Mouse (Mus musculus) ES-E14 (cell line): ENCODE measurements at regions not wholly inside any gene's neighbourhood (a gene's known extent, or its start where the extent isn't known, plus 50 kb on each side); places are given as distances from the start of the nearest gene placed in this dataset.

Experiments used
- DNase-seq: peaks from one replicate; pipeline ENCODE4 v3.0.0-alpha.2; 2013; ENCODE audit warnings: low read depth, low spot score
- H3K27ac ChIP-seq: 2 replicates; pipeline ENCODE4 v1.5.1; 2012; ENCODE audit warnings: low read depth, mild to moderate bottlenecking, low read length, moderate library complexity, mixed read lengths; ENCODE audit not compliant: poor library complexity, insufficient read depth, severe bottlenecking
- H3K36me3 ChIP-seq: 2 replicates; pipeline ENCODE4 v1.6.1; 2012; ENCODE audit warnings: mild to moderate bottlenecking, low read length, moderate library complexity, mixed read lengths; ENCODE audit not compliant: control insufficient read depth, poor library complexity, insufficient read depth, severe bottlenecking
- H3K4me1 ChIP-seq, 2 experiments: fragments of 150-350 bp in 1 of 2; sonication (generic) in 1 of 2; 2 replicates each; pipeline ENCODE4 v1.6.1; 2012; ENCODE audit warnings: low read length in 2 of 2, mild to moderate bottlenecking in 1 of 2, mixed read lengths in 1 of 2; ENCODE audit not compliant: control insufficient read depth in 2 of 2, insufficient read depth in 2 of 2, poor library complexity in 1 of 2
- H3K4me3 ChIP-seq, 2 experiments: fragments of 150-350 bp in 1 of 2; sonication (generic) in 1 of 2; 2 replicates each; pipeline ENCODE4 v1.5.1; 2012; ENCODE audit warnings: low read length in 2 of 2, low read depth in 1 of 2, mild to moderate bottlenecking in 1 of 2, mixed read lengths in 1 of 2; ENCODE audit not compliant: insufficient read depth in 1 of 2, poor library complexity in 1 of 2, severe bottlenecking in 1 of 2
- H3K9ac ChIP-seq: 2 replicates; pipeline ENCODE4 v1.6.1; 2012; ENCODE audit warnings: low read depth, mild to moderate bottlenecking, low read length, mixed read lengths; ENCODE audit not compliant: poor library complexity, insufficient read depth, severe bottlenecking
- H3K9me3 ChIP-seq: fragments of 150-350 bp; sonication (generic); 2 replicates; pipeline ENCODE4 v1.6.1; 2012; ENCODE audit warnings: low read depth, mild to moderate bottlenecking, low read length; ENCODE audit not compliant: control insufficient read depth, insufficient read depth
- CHD2 ChIP-seq: IDR thresholded peaks from 2 replicates; pipeline ENCODE4 v1.6.1; 2014; ENCODE audit warnings: mild to moderate bottlenecking, low read depth, low read length, inconsistent platforms
- HCFC1 ChIP-seq: IDR thresholded peaks from 2 replicates; pipeline ENCODE4 v1.6.1; 2012; ENCODE audit warnings: low read length, inconsistent platforms, borderline replicate concordance; ENCODE audit not compliant: insufficient read depth
- MAFK ChIP-seq: IDR thresholded peaks from 2 replicates; pipeline ENCODE4 v1.6.1; 2014; ENCODE audit warnings: mild to moderate bottlenecking, low read depth, low read length, inconsistent platforms; ENCODE audit not compliant: insufficient read depth
- ZC3H11A ChIP-seq: IDR thresholded peaks from 2 replicates; pipeline ENCODE4 v1.6.1; 2012; ENCODE audit warnings: low read depth, mild to moderate bottlenecking, inconsistent platforms, low read length, borderline replicate concordance
- ZNF384 ChIP-seq: IDR thresholded peaks from 2 replicates; pipeline ENCODE4 v1.6.1; 2012; ENCODE audit warnings: low read depth, low read length, inconsistent platforms
- in situ Hi-C, 2 experiments: fragments of 600-800 bp; cut with MboI; formaldehyde crosslinking; loops; one replicate each; pipeline ENCODE4 v1.15.1; 2025; ENCODE audit warnings: low sequenced_read_pairs in 2 of 2, inconsistent platforms in 1 of 2; ENCODE audit not compliant: unreplicated experiment in 2 of 2

DNA sequence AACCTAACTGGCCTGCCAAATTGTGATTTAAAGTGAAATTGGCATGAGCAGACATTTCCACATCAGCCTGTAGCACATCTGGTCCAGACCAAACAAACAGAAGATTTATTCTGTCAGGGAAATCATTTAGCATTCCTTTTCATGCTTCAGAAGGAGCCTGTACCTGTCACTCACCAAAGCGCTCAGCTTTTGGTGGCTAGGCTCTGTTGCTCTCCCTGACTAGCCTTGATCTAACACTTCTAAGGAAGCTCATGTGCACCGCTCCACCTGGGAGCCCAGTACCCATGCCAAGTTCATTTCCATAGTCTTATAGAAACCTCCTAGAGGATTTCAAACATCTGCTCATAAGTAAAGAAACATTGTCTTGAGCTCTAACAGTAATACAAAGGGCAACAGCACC, 253.8 kb upstream of the Tfap2d start:
- no peaks in the 10 kb centered on the region for H3K4me1 ChIP-seq
- H3K36me3 ChIP-seq = no peaks in the 10 kb centered on the region
- in situ Hi-C loops = no loop called here
- DNase-seq = no peak
- no peak overlapping the region for H3K9ac ChIP-seq
- TF ChIP-seq MAFK = no peak
- TF ChIP-seq ZNF384 = no peak
- TF ChIP-seq ZC3H11A = no peak
- no peak for TF ChIP-seq CHD2
- TF ChIP-seq HCFC1 = no peak
- H3K27ac ChIP-seq = no peak overlapping the region
- no peak overlapping the region for H3K4me3 ChIP-seq
- H3K9me3 ChIP-seq = no peaks in the 10 kb centered on the region

DNA sequence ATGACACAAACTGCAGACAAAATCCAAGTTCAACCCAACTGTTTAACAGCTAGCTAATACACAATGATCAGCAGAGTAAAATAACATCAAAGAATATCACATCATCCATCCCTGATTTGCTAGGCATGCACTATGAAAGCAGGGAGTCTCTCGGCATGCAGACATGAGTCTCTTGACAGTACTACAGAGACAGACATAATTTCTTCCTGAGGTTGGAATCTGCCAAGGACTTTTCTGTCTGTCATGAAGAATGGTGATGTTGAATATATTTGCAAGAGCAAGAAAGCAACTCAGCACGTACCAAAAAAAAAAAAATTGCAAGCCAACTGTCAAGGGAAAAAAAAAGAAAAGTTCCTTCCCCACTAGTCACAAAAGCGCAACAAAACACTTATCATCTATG, 245.4 kb upstream of the Tfap2d start:
- no peaks in the 10 kb centered on the region for H3K36me3 ChIP-seq

DNA sequence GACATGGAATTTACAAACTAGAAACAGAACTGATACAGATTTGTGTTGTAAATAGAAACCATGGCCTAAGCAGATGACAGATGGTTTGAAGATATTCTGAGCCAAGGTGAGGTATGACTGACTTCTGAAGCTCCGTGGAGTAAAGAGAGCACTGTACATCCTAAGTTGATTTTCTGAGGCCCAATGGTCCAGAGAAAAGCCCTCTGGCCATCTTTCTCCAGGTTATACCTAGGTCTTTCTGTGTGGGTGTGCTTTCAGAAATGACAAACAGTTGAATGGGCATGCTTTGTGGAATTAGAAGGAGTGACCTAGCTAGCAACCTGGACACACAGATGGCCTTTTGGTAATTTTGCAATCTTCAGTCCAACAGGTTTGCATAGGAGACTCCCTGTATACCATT, 199.6 kb upstream of the Tfap2d start:
- Histone ChIP-seq H3K36me3 (no peaks in the 10 kb centered on the region), H3K4me1 (no peaks in the 10 kb centered on the region), H3K27ac (no peak overlapping the region), H3K9ac (no peak overlapping the region), H3K9me3 (0 out of 2 replicates have a peak, but pooled peaks cover 1% of the 10 kb centered on the region), H3K4me3 (no peak overlapping the region)
- in situ Hi-C loops = no loop called here
- TF ChIP-seq ZC3H11A = no peak
- no peak for TF ChIP-seq CHD2
- no peak for TF ChIP-seq MAFK
- TF ChIP-seq HCFC1 = no peak
- no peak for TF ChIP-seq ZNF384
- no peak for DNase-seq

More for the DNA sequence above, 245.4 kb upstream of the Tfap2d start:
- no peaks in the 10 kb centered on the region for H3K9me3 ChIP-seq
- no peaks in the 10 kb centered on the region for H3K4me1 ChIP-seq
- DNase-seq = no peak
- TF ChIP-seq ZNF384 (no peak), HCFC1 (no peak), ZC3H11A (no peak), MAFK (no peak)
- no peak overlapping the region for H3K9ac ChIP-seq
- no peak overlapping the region for H3K27ac ChIP-seq
- in situ Hi-C loops = no loop called here
- H3K4me3 ChIP-seq = no peak overlapping the region

DNA sequence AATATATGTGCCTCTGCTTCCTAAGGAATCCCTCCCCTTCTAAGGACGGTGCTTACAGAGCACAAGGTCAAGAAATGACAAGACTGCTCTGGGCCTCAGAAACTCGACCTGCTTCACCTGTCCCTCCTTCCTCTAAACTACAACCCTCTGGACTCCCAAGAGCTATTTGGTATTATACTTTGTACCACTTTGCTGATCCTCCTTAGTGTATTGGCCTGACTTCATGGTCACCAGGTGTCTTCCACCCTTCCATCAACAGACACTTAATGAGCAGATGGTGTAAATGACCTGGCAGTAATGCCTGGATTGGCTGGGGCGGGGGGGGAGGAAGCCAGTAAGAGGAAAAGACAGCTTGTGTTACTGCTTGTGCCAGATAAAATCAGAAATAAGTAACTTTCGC, 199.1 kb upstream of the Tfap2d start:
- H3K27ac ChIP-seq = no peak overlapping the region
- DNase-seq = no peak
- no peak for TF ChIP-seq ZC3H11A
- no peak for TF ChIP-seq CHD2
- no peak for TF ChIP-seq MAFK
- no peak for TF ChIP-seq HCFC1
- no peak for TF ChIP-seq ZNF384
- in situ Hi-C loops = no loop called here
- 0 out of 2 replicates have a peak, but pooled peaks cover 1% of the 10 kb centered on the region for H3K9me3 ChIP-seq
- H3K4me1 ChIP-seq = no peaks in the 10 kb centered on the region
- H3K9ac ChIP-seq = no peak overlapping the region
- no peak overlapping the region for H3K4me3 ChIP-seq
- H3K36me3 ChIP-seq = no peaks in the 10 kb centered on the region

DNA sequence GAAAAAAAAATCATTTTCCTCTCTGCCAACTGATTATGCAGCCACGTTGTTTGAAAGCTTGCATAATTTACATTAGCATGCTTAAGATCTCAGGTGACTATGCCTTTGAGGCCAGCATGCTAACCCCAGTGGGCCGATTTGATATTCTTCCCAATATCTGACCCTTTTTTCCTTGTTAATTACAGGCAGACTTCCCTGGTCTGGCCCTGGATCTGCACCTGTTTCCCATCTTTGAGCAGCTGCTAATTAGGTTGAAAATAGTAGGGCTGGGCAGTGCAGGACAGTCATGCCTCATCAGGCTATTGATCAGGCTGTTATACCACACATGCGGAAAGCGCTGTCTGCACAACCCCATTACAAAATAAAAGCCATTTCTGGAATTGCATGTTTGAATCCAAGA, 191.2 kb upstream of the Tfap2d start:
- Histone ChIP-seq H3K4me1 (no peaks in the 10 kb centered on the region), H3K9me3 (no peaks in the 10 kb centered on the region), H3K9ac (no peak overlapping the region), H3K27ac (no peak overlapping the region), H3K36me3 (no peaks in the 10 kb centered on the region), H3K4me3 (no peak overlapping the region)
- no peak for DNase-seq
- no peak for TF ChIP-seq ZC3H11A
- TF ChIP-seq ZNF384 = no peak
- no peak for TF ChIP-seq CHD2
- no peak for TF ChIP-seq MAFK
- TF ChIP-seq HCFC1 = no peak
- in situ Hi-C loops = no loop called here
